Mouse (Mus musculus): ENCODE measurements around the gene Olfr325. TPM values are rescaled to one million over a fixed set of nuclear protein-coding genes. Genes with fewer than 3 reads are reported as not detected.
"Not testable (repeated sequence)": the region's sequence is repeated elsewhere in the genome, so short reads cannot be mapped to it uniquely, and the experiment has no call there.

Olfr325 gene
- polyA plus RNA-seq (2015; fragmentation: Nextera tagmentation; extraction: Ambion mirVana): not detected in 2 replicates

GRCm38 (mm10) chr11:58577430-58577829 lies at the start of gene Olfr325:
Gene Olfr325, plus strand, starts transcription at chr11:58577730.
- Histone ChIP-seq H3K9me3 (ENCODE audit: control insufficient read depth, low read length) (no peaks in the 10 kb centered on the region), H3K4me3 (ENCODE audit: low read length) (no peak within 1 kb of the TSS), H3K4me2 (ENCODE audit: low read length) (no peak within 1 kb of the TSS), H3K36me3 (ENCODE audit: control insufficient read depth, insufficient read depth, low read length) (no peaks in the 10 kb centered on the region), H3K9ac (ENCODE audit: low read depth, low read length) (no peak within 1 kb of the TSS), H3K27ac (ENCODE audit: low read depth, low read length) (no peak within 1 kb of the TSS), H3K4me1 (ENCODE audit: control insufficient read depth, insufficient read depth, low read depth, low read length) (no peaks in the 10 kb centered on the region), H3K27me3 (replicated peaks; ENCODE audit: control insufficient read depth, insufficient read depth, low read length) (no peaks in the 10 kb centered on the region)
- no peak for ATAC-seq
- WGBS: 80% methylated on average over 1 of the region's 1 CpGs

- not testable (repeated sequence) for H3K9me3 ChIP-seq (ENCODE audit: control insufficient read depth, low read length); H3K36me3 ChIP-seq (ENCODE audit: control insufficient read depth, insufficient read depth, low read length); H3K4me2 ChIP-seq (ENCODE audit: low read length); H3K9ac ChIP-seq (ENCODE audit: low read depth, low read length); H3K27ac ChIP-seq (ENCODE audit: low read depth, low read length); ATAC-seq; H3K4me1 ChIP-seq (ENCODE audit: control insufficient read depth, insufficient read depth, low read depth, low read length); H3K4me3 ChIP-seq (ENCODE audit: low read length); H3K27me3 ChIP-seq (replicated peaks; ENCODE audit: control insufficient read depth, insufficient read depth, low read length)
These were observed 42.8 kb upstream of the Olfr325 start, which contains the start of gene Olfr330 for GRCm38 (mm10) chr11:58534736-58535135. Gene Olfr330, minus strand, starts transcription at chr11:58534836.

GRCm38 (mm10) chr11:58546322-58546721 lies 31.2 kb upstream of the Olfr325 start, which contains the start of gene Olfr329-ps:
Gene Olfr329-ps, minus strand, starts transcription at chr11:58546422.
- H3K36me3 ChIP-seq (ENCODE audit: control insufficient read depth, insufficient read depth, low read length): no peaks in the 10 kb centered on the region
- H3K27me3 ChIP-seq (replicated peaks; ENCODE audit: control insufficient read depth, insufficient read depth, low read length): no peaks in the 10 kb centered on the region
- WGBS: 84% methylated on average over 5 of the region's 5 CpGs
- ATAC-seq: no peak
- H3K9ac ChIP-seq (ENCODE audit: low read depth, low read length): no peak within 1 kb of the TSS
- H3K27ac ChIP-seq (ENCODE audit: low read depth, low read length): no peak within 1 kb of the TSS
- no peaks in the 10 kb centered on the region for H3K4me1 ChIP-seq (ENCODE audit: control insufficient read depth, insufficient read depth, low read depth, low read length)
- no peak within 1 kb of the TSS for H3K4me3 ChIP-seq (ENCODE audit: low read length)
- no peak within 1 kb of the TSS for H3K4me2 ChIP-seq (ENCODE audit: low read length)
- no peaks in the 10 kb centered on the region for H3K9me3 ChIP-seq (ENCODE audit: control insufficient read depth, low read length)

- WGBS: 91% methylated on average over 1 of the region's 1 CpGs
- Histone ChIP-seq H3K27ac (ENCODE audit: low read depth, low read length) (no peak within 1 kb of the TSS), H3K9me3 (ENCODE audit: control insufficient read depth, low read length) (no peaks in the 10 kb centered on the region), H3K4me1 (ENCODE audit: control insufficient read depth, insufficient read depth, low read depth, low read length) (no peaks in the 10 kb centered on the region), H3K4me3 (ENCODE audit: low read length) (no peak within 1 kb of the TSS), H3K36me3 (ENCODE audit: control insufficient read depth, insufficient read depth, low read length) (no peaks in the 10 kb centered on the region), H3K9ac (ENCODE audit: low read depth, low read length) (no peak within 1 kb of the TSS), H3K4me2 (ENCODE audit: low read length) (no peak within 1 kb of the TSS), H3K27me3 (replicated peaks; ENCODE audit: control insufficient read depth, insufficient read depth, low read length) (no peaks in the 10 kb centered on the region)
- ATAC-seq: no peak
These were observed 22.0 kb upstream of the Olfr325 start, which contains the start of gene Olfr328 for GRCm38 (mm10) chr11:58555536-58555935. Gene Olfr328, minus strand, starts transcription at chr11:58555636.

- Histone ChIP-seq H3K36me3 (ENCODE audit: control insufficient read depth, insufficient read depth, low read length) (no peaks in the 10 kb centered on the region), H3K4me1 (ENCODE audit: control insufficient read depth, insufficient read depth, low read depth, low read length) (no peaks in the 10 kb centered on the region), H3K27ac (ENCODE audit: low read depth, low read length) (no peak within 1 kb of the TSS), H3K27me3 (replicated peaks; ENCODE audit: control insufficient read depth, insufficient read depth, low read length) (no peaks in the 10 kb centered on the region), H3K4me2 (ENCODE audit: low read length) (no peak within 1 kb of the TSS), H3K9me3 (ENCODE audit: control insufficient read depth, low read length) (no peaks in the 10 kb centered on the region), H3K4me3 (ENCODE audit: low read length) (no peak within 1 kb of the TSS), H3K9ac (ENCODE audit: low read depth, low read length) (no peak within 1 kb of the TSS)
- ATAC-seq: no peak
- WGBS: 72% methylated on average over 5 of the region's 5 CpGs
These were observed 7.1 kb upstream of the Olfr325 start, which contains the start of gene Olfr224 for GRCm38 (mm10) chr11:58570405-58570804. Gene Olfr224, minus strand, starts transcription at chr11:58570553.

GRCm38 (mm10) chr11:58578636-58579035 lies 1.1 kb downstream of the Olfr325 start:
- no peak overlapping the region for H3K9ac ChIP-seq (ENCODE audit: low read depth, low read length)
- no peaks in the 10 kb centered on the region for H3K9me3 ChIP-seq (ENCODE audit: control insufficient read depth, low read length)
- H3K4me3 ChIP-seq (ENCODE audit: low read length): no peak overlapping the region
- no peaks in the 10 kb centered on the region for H3K4me1 ChIP-seq (ENCODE audit: control insufficient read depth, insufficient read depth, low read depth, low read length)
- 66% methylated on average over 8 of the region's 8 CpGs for WGBS
- H3K27ac ChIP-seq (ENCODE audit: low read depth, low read length): no peak overlapping the region
- ATAC-seq: no peak
- no peaks in the 10 kb centered on the region for H3K27me3 ChIP-seq (replicated peaks; ENCODE audit: control insufficient read depth, insufficient read depth, low read length)
- H3K4me2 ChIP-seq (ENCODE audit: low read length): no peak overlapping the region
- H3K36me3 ChIP-seq (ENCODE audit: control insufficient read depth, insufficient read depth, low read length): no peaks in the 10 kb centered on the region

- no peaks in the 10 kb centered on the region for H3K27me3 ChIP-seq (replicated peaks; ENCODE audit: control insufficient read depth, insufficient read depth, low read length)
- ATAC-seq: no peak
- H3K9ac ChIP-seq (ENCODE audit: low read depth, low read length): no peak overlapping the region
- no peak overlapping the region for H3K4me3 ChIP-seq (ENCODE audit: low read length)
- H3K27ac ChIP-seq (ENCODE audit: low read depth, low read length): no peak overlapping the region
- H3K4me1 ChIP-seq (ENCODE audit: control insufficient read depth, insufficient read depth, low read depth, low read length): no peaks in the 10 kb centered on the region
- no peaks in the 10 kb centered on the region for H3K36me3 ChIP-seq (ENCODE audit: control insufficient read depth, insufficient read depth, low read length)
- H3K4me2 ChIP-seq (ENCODE audit: low read length): no peak overlapping the region
- no peaks in the 10 kb centered on the region for H3K9me3 ChIP-seq (ENCODE audit: control insufficient read depth, low read length)
- WGBS: 68% methylated on average over 7 of the region's 7 CpGs
These were observed 10.4 kb downstream of the Olfr325 start for GRCm38 (mm10) chr11:58587898-58588348.

- H3K36me3 ChIP-seq (ENCODE audit: control insufficient read depth, insufficient read depth, low read length): no peaks in the 10 kb centered on the region
- H3K4me3 ChIP-seq (ENCODE audit: low read length): no peak overlapping the region
- ATAC-seq: no peak; the same call in 1 of the 2 replicates
- no peak overlapping the region for H3K9ac ChIP-seq (ENCODE audit: low read depth, low read length)
- no peak overlapping the region for H3K4me2 ChIP-seq (ENCODE audit: low read length)
- H3K27me3 ChIP-seq (replicated peaks; ENCODE audit: control insufficient read depth, insufficient read depth, low read length): no peaks in the 10 kb centered on the region
- H3K9me3 ChIP-seq (ENCODE audit: control insufficient read depth, low read length): no peaks in the 10 kb centered on the region
- 41% methylated on average over 3 of the region's 3 CpGs for WGBS
- H3K27ac ChIP-seq (ENCODE audit: low read depth, low read length): no peak overlapping the region
- H3K4me1 ChIP-seq (ENCODE audit: control insufficient read depth, insufficient read depth, low read depth, low read length): no peaks in the 10 kb centered on the region
These were observed 11.2 kb downstream of the Olfr325 start for GRCm38 (mm10) chr11:58588620-58589250.

GRCm38 (mm10) chr11:58594814-58595213 lies 17.3 kb downstream of the Olfr325 start, which contains the start of gene Olfr324:
Gene Olfr324, plus strand, starts transcription at chr11:58595114.
- Histone ChIP-seq H3K36me3 (ENCODE audit: control insufficient read depth, insufficient read depth, low read length) (no peaks in the 10 kb centered on the region), H3K9me3 (ENCODE audit: control insufficient read depth, low read length) (no peaks in the 10 kb centered on the region), H3K4me2 (ENCODE audit: low read length) (no peak within 1 kb of the TSS), H3K9ac (ENCODE audit: low read depth, low read length) (no peak within 1 kb of the TSS), H3K27me3 (replicated peaks; ENCODE audit: control insufficient read depth, insufficient read depth, low read length) (no peaks in the 10 kb centered on the region), H3K4me3 (ENCODE audit: low read length) (no peak within 1 kb of the TSS), H3K27ac (ENCODE audit: low read depth, low read length) (no peak within 1 kb of the TSS), H3K4me1 (ENCODE audit: control insufficient read depth, insufficient read depth, low read depth, low read length) (no peaks in the 10 kb centered on the region)
- ATAC-seq: no peak
- WGBS: 89% methylated on average over 6 of the region's 6 CpGs
